Mouse (Mus musculus) liver, adult (tissue): ENCODE results near the gene Gm8122.
"Not testable (repeated sequence)": the region's sequence is repeated elsewhere in the genome, so short reads cannot be mapped to it uniquely, and the experiment has no call there.

Experiments
- GATA4 ChIP-seq: IDR thresholded peaks from 2 replicates; pipeline ENCODE4 v1.6.1; 2014; ENCODE audit warnings: mild to moderate bottlenecking, low read length; ENCODE audit not compliant: insufficient replicate concordance

The Gm8122 gene

DNA sequence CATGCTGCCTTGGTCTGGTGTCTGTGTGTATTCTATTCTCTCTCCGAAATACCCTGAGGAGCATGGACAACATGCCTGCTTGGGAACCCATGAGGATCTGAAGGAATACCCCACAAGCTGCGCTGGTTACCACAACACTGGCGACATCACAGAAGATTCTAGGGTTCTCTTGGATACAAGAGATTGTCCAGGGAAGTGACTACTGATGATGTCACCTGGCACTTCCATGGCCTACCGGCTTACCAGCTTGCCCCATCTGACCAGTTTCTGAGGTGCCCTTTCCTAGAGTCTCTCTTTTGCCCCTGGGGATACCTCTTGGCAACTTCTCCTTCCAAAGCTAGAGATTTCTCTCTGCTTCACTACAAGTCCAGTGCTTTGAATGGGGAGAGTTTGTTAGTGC is at the start of gene Gm8122:
TSS of gene Gm8122 (minus strand) at position 101 of the 400 bp plus-strand sequence.
- TF ChIP-seq GATA4 = not testable (repeated sequence)

DNA sequence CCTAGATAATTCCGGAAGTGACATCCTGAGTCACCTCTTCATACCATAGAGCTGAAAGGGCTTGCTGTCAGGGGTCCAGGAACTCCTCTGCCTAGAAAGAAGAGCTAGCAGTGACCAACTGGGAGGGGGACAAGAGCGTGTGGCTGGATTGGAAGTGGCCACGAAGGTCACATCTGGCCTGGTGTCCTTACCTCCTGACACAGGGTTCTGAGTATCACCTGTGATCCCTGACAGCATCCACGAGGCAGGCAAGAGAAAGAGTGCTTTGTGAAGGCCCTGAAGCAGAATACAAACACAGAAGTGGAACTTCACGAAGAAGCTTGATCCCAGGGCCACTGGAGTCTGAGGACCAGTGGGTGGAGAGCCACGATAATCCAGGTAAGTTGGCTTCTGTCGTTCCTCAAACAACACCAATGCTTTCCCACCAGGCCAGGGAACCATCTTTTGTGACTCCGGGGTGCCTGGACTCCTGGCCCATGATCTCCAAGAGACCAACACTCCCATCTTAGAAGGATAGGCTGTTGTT is 39.9 kb upstream of the Gm8122 start, which contains the start of gene Gm9732:
TSS of gene Gm9732 (plus strand) at position 51 of the 526 bp plus-strand sequence.
- TF ChIP-seq GATA4 = not testable (repeated sequence)

DNA sequence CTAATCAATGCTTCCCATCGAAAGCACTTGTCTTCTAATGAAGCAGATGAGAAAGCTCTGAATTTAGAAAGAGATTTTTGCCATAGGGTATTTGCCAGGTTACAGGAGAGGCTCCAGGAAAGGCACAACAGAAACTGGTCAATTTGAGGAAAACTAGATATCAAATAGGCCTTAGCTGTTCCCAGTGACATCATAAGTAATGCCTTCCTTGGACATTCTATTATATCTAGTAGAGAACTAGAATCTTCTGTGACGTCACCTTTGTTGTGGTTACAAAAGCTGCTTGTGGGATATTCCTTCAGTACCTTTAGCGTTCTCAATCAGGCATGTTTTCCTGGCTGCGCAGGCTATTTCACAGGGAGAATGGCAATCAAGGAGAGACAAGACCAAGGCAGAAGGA is 23.2 kb upstream of the Gm8122 start, which contains the start of gene Gm8126:
TSS of gene Gm8126 (plus strand) at position 301 of the 400 bp plus-strand sequence.
- not testable (repeated sequence) for TF ChIP-seq GATA4
